Mouse (Mus musculus) kidney, adult 8-10 months (tissue): Measurements from ENCODE around the gene Prpf4.

ENCODE experiments used
- DNase-seq, 2 experiments: peaks; one replicate each; pipeline ENCODE4 v3.0.0; 2022

The Prpf4 gene

DNA sequence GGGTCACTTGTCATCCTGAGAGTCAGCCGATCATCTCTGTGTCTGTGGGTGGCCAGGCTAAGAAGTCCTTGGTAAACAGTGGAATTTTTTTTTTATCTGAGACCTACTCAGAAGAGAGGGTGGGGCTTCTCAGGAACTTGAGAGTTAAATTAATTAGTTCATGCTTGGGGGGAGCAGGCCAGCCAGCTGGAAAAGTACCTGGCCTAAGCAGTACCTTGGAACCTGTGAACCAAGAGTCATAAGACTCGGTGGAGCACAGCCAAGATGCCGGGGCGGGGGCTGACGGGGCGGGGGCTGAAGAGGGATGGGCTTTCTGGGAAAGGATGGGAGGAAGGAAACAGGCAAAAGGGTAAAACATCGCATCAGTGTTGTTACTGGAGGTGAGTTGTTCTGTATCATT is 29.3 kb downstream of the Prpf4 start:
- peak; percentile 80 to 87 for DNase-seq

DNA sequence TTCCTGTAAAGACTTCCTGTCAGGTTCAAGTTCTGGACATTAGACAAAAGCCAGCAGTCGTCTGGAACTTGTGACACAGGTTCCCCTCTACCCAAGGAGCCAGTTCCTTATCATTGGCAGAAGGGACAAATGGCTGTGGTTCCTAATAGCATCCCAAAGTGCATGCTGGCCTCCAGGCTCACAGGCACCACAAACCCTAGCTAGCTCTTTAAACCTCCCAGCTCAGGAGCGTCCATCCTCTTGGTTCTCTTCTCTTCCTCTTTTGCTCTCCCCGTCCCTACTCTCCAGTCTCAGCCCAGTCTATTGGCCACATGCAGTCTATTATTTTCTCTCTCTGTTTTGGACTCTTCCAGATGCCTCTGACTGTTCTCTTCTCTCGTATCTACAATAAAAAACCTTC is 31.2 kb downstream of the Prpf4 start:
- no peak for DNase-seq

GRCm38 (mm10) chr4:62440544-62440943 is 31.9 kb downstream of the Prpf4 start:
- peak; percentile 80 to 81 for DNase-seq

- no peak for DNase-seq
Observed at GRCm38 (mm10) chr4:62440986-62441385, 32.4 kb downstream of the Prpf4 start.

DNA sequence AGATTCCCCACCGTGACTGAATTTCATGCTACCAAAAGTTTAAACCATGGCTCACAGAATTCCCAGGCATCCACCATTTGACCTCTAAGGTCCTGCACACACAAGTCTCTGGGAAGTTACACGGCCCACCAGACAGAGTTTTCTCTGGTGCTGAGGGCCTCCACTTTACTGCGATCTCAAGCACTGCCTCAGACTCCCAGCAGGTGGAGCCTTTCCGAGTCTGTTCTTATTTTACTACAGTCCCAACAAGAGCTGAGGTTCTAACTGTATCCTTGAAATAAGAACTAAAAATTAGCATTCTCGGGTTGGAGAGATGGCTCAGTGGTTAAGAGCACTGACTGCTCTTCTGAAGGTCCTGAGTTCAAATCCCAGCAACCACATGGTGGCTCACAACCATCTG is 46.4 kb downstream of the Prpf4 start:
- peak in 1 of 2 experiments; percentile 53 for DNase-seq

- DNase-seq: no peak
Observed at GRCm38 (mm10) chr4:62459081-62459480, 50.5 kb downstream of the Prpf4 start.

GRCm38 (mm10) chr4:62460348-62460747 is 51.8 kb downstream of the Prpf4 start:
- no peak for DNase-seq

DNA sequence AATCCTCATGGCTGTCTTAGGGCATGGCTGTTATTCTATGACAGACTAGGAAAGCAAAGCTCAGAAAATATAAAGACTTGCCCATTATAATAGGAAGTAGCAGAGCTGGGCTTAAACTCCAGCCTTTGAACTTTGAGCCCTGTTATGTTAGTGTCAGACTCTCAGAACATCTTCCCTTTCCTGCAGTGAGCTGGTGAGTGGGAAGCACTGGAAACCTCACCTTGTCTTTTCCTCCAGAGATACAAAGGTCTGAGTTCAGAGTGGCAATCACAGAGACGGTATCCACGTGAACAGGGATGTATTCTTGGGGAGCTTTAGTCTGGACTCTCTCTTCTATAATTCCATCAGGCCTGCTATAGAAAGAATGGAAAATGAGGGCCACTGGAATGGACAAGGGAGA is 54.5 kb downstream of the Prpf4 start:
- peak; percentile 32 to 41 for DNase-seq

DNA sequence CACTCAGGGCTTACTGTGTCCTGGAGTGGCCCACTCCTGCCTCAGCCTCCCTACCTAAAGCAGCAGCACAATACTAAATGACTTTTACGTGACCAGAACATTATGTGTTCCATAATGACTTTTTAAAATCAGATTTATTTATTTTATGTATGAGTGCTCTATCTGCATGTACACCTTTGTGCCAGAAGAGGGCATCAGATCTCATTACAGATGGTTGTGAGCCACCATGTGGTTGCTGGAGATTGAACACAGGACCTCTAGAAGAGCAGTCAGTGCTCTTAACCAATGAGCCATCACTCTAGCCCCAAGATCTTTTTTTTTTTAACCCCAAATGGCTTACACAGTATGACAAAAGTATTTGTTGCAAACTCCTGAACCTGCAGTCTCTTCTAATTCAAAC is 59.6 kb downstream of the Prpf4 start:
- no peak for DNase-seq

GRCm38 (mm10) chr4:62470598-62471051 is 62.0 kb downstream of the Prpf4 start, which contains the start of gene Wdr31:
Gene Wdr31 (minus strand): TSS chr4:62470896.
- DNase-seq: peak; percentile 71 to 80

- no peak for DNase-seq
Observed at GRCm38 (mm10) chr4:62472071-62472470, 63.5 kb downstream of the Prpf4 start.

DNA sequence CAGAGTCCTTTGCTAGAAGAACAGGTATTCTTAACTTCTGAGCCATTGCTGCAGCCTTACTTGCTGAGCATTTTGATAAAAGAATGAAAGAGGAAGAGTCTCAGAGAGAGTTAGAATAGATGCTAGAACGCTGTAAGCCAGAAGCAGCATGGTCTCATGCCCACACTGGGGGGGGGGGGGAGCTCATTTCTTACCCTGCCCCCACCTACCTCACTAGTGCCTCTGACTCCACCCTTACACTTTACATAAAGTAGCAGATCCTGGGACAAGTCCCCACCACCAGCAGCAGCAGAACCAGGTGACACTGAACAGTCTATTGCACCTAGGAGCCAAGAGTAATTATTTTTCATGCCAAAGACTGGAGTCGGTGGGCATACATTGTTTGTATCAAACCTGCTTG is 66.5 kb downstream of the Prpf4 start:
- DNase-seq: no peak

GRCm38 (mm10) chr4:62475793-62476192 is 67.2 kb downstream of the Prpf4 start:
- DNase-seq: no peak
